Mouse (Mus musculus): ENCODE measurements around the gene Siglece. TPM values are rescaled to one million over a fixed set of nuclear protein-coding genes. Genes with fewer than 3 reads are reported as not detected.
"Not testable (repeated sequence)": the region's sequence is repeated elsewhere in the genome, so short reads cannot be mapped to it uniquely, and the experiment has no call there.

The Siglece gene
- polyA plus RNA-seq (2016; fragmentation: Nextera tagmentation; extraction: Ambion mirVana) = 0.22 and 0.70 TPM in 2 replicates

- 79% methylated on average over 1 of the region's 1 CpGs for WGBS
- no peaks in the 10 kb centered on the region for H3K27me3 ChIP-seq
- no peaks in the 10 kb centered on the region for H3K36me3 ChIP-seq
- no peak within 1 kb of the TSS for H3K27ac ChIP-seq
- no peak within 1 kb of the TSS for H3K4me2 ChIP-seq
- no peak within 1 kb of the TSS for H3K9ac ChIP-seq (replicated peaks)
- no peaks in the 10 kb centered on the region for H3K4me1 ChIP-seq (replicated peaks)
- no peak within 1 kb of the TSS for H3K4me3 ChIP-seq (replicated peaks)
- ATAC-seq (ENCODE audit: insufficient number of reproducible peaks, insufficient read depth, low FRiP score, low TSS enrichment, low read depth) = no peak
- no peaks in the 10 kb centered on the region for H3K9me3 ChIP-seq
Measured at GRCm38 (mm10) chr7:43660002-43660401, at the start of gene Siglece. Gene Siglece, minus strand, starts transcription at chr7:43660161.

GRCm38 (mm10) chr7:43690118-43690517, 30.2 kb upstream of the Siglece start, which contains the start of gene Klk14:
Gene Klk14, plus strand, starts transcription at chr7:43690418.
- ATAC-seq (ENCODE audit: insufficient number of reproducible peaks, insufficient read depth, low FRiP score, low TSS enrichment, low read depth) = no peak
- H3K4me2 ChIP-seq = no peak within 1 kb of the TSS
- H3K27me3 ChIP-seq = no peaks in the 10 kb centered on the region
- H3K4me3 ChIP-seq (replicated peaks) = no peak within 1 kb of the TSS
- H3K9me3 ChIP-seq = 0 out of 2 replicates have a peak, but pooled peaks cover 5% of the 10 kb centered on the region
- no peaks in the 10 kb centered on the region for H3K4me1 ChIP-seq (replicated peaks)
- H3K27ac ChIP-seq = no peak within 1 kb of the TSS
- H3K36me3 ChIP-seq = no peaks in the 10 kb centered on the region
- H3K9ac ChIP-seq (replicated peaks) = no peak within 1 kb of the TSS

GRCm38 (mm10) chr7:43685088-43685487, 25.1 kb upstream of the Siglece start:
- ATAC-seq (ENCODE audit: insufficient number of reproducible peaks, insufficient read depth, low FRiP score, low TSS enrichment, low read depth) = no peak

GRCm38 (mm10) chr7:43682511-43682910, 22.6 kb upstream of the Siglece start:
- WGBS = 26% methylated on average over 1 of the region's 1 CpGs
- H3K9me3 ChIP-seq; H3K4me1 ChIP-seq (replicated peaks); H3K4me3 ChIP-seq (replicated peaks); H3K9ac ChIP-seq (replicated peaks); H3K27ac ChIP-seq; H3K4me2 ChIP-seq; H3K27me3 ChIP-seq; H3K36me3 ChIP-seq; ATAC-seq (ENCODE audit: insufficient number of reproducible peaks, insufficient read depth, low FRiP score, low TSS enrichment, low read depth): not testable (repeated sequence)

More at GRCm38 (mm10) chr7:43685088-43685487, 25.1 kb upstream of the Siglece start:
- no peaks in the 10 kb centered on the region for H3K9me3 ChIP-seq
- WGBS = 80% methylated on average over 7 of the region's 7 CpGs
- H3K9ac ChIP-seq (replicated peaks) = no peak overlapping the region
- no peak overlapping the region for H3K27ac ChIP-seq
- no peak overlapping the region for H3K4me3 ChIP-seq (replicated peaks)
- H3K27me3 ChIP-seq = no peaks in the 10 kb centered on the region
- no peak overlapping the region for H3K4me2 ChIP-seq
- H3K4me1 ChIP-seq (replicated peaks) = no peaks in the 10 kb centered on the region
- H3K36me3 ChIP-seq = no peaks in the 10 kb centered on the region

GRCm38 (mm10) chr7:43680960-43681359, 21.0 kb upstream of the Siglece start:
- H3K4me3 ChIP-seq (replicated peaks) = no peak overlapping the region
- WGBS = 13% methylated on average over 5 of the region's 5 CpGs
- H3K27ac ChIP-seq = no peak overlapping the region
- peaks cover 7% of the 10 kb centered on the region for H3K9me3 ChIP-seq
- H3K36me3 ChIP-seq = peaks cover 25% of the 10 kb centered on the region
- H3K9ac ChIP-seq (replicated peaks) = no peak overlapping the region
- no peaks in the 10 kb centered on the region for H3K27me3 ChIP-seq
- no peak for ATAC-seq (ENCODE audit: insufficient number of reproducible peaks, insufficient read depth, low FRiP score, low TSS enrichment, low read depth)
- no peaks in the 10 kb centered on the region for H3K4me1 ChIP-seq (replicated peaks)
- no peak overlapping the region for H3K4me2 ChIP-seq

GRCm38 (mm10) chr7:43678517-43678916, 18.6 kb upstream of the Siglece start:
- no peak overlapping the region for H3K4me2 ChIP-seq
- H3K9me3 ChIP-seq = peaks cover 7% of the 10 kb centered on the region
- H3K36me3 ChIP-seq = peaks cover 42% of the 10 kb centered on the region
- no peak overlapping the region for H3K9ac ChIP-seq (replicated peaks)
- H3K4me3 ChIP-seq (replicated peaks) = no peak overlapping the region
- H3K27ac ChIP-seq = no peak overlapping the region
- no peak for ATAC-seq (ENCODE audit: insufficient number of reproducible peaks, insufficient read depth, low FRiP score, low TSS enrichment, low read depth)
- H3K27me3 ChIP-seq = no peaks in the 10 kb centered on the region
- no peaks in the 10 kb centered on the region for H3K4me1 ChIP-seq (replicated peaks)

- 93% methylated on average over 32 of the region's 32 CpGs for WGBS
- no peak overlapping the region for H3K4me3 ChIP-seq (replicated peaks)
- H3K27me3 ChIP-seq = no peaks in the 10 kb centered on the region
- peaks cover 7% of the 10 kb centered on the region for H3K9me3 ChIP-seq
- peaks cover 8% of the 10 kb centered on the region for H3K4me1 ChIP-seq (replicated peaks)
- no peak overlapping the region for H3K4me2 ChIP-seq
- H3K36me3 ChIP-seq = peaks cover 42% of the 10 kb centered on the region
- H3K9ac ChIP-seq (replicated peaks) = no peak overlapping the region
- no peak for ATAC-seq (ENCODE audit: insufficient number of reproducible peaks, insufficient read depth, low FRiP score, low TSS enrichment, low read depth)
- no peak overlapping the region for H3K27ac ChIP-seq
Measured at GRCm38 (mm10) chr7:43675091-43675490, 15.1 kb upstream of the Siglece start.

GRCm38 (mm10) chr7:43672581-43673260, 12.8 kb upstream of the Siglece start:
- H3K27me3 ChIP-seq = no peaks in the 10 kb centered on the region
- H3K4me3 ChIP-seq (replicated peaks) = peak overlapping the region; percentile 69
- H3K4me2 ChIP-seq = peak overlapping the region; percentile 58
- H3K4me1 ChIP-seq (replicated peaks) = peaks cover 8% of the 10 kb centered on the region
- peak overlapping the region; percentile 75 for H3K9ac ChIP-seq (replicated peaks)
- WGBS = 15% methylated on average over 10 of the region's 10 CpGs
- H3K36me3 ChIP-seq = peaks cover 35% of the 10 kb centered on the region
- H3K27ac ChIP-seq = 0 out of 2 replicates have a peak overlapping the region, but pooled peaks have one; percentile 1
- H3K9me3 ChIP-seq = peaks cover 4% of the 10 kb centered on the region; the same call in 1 of the 2 replicates
- ATAC-seq (ENCODE audit: insufficient number of reproducible peaks, insufficient read depth, low FRiP score, low TSS enrichment, low read depth) = no peak; the same call in 1 of the 2 replicates

GRCm38 (mm10) chr7:43671809-43672580, 12.0 kb upstream of the Siglece start, which contains the start of gene Ctu1:
Gene Ctu1, plus strand, starts transcription at chr7:43672016.
- under 1% methylated on average over 26 of the region's 26 CpGs for WGBS
- ATAC-seq (ENCODE audit: insufficient number of reproducible peaks, insufficient read depth, low FRiP score, low TSS enrichment, low read depth) = peak; percentile 93
- no peaks in the 10 kb centered on the region for H3K27me3 ChIP-seq

GRCm38 (mm10) chr7:43671064-43671808, 11.3 kb upstream of the Siglece start:
- Histone ChIP-seq H3K4me2 (peak overlapping the region; percentile 58), H3K9me3 (no peaks in the 10 kb centered on the region), H3K9ac (replicated peaks) (peak overlapping the region; percentile 75; the same call in 1 of the 2 replicates), H3K4me3 (replicated peaks) (peak overlapping the region; percentile 69), H3K36me3 (peaks cover 20% of the 10 kb centered on the region), H3K4me1 (replicated peaks) (peaks cover 8% of the 10 kb centered on the region), H3K27ac (no peak overlapping the region), H3K27me3 (no peaks in the 10 kb centered on the region)
- WGBS = 68% methylated on average over 11 of the region's 11 CpGs
- ATAC-seq (ENCODE audit: insufficient number of reproducible peaks, insufficient read depth, low FRiP score, low TSS enrichment, low read depth) = peak; percentile 20; the same call in 1 of the 2 replicates

More at GRCm38 (mm10) chr7:43671809-43672580, 12.0 kb upstream of the Siglece start, which contains the start of gene Ctu1:
- peak within 1 kb of the TSS; percentile 75 for H3K9ac ChIP-seq (replicated peaks)
- H3K9me3 ChIP-seq = peaks cover 4% of the 10 kb centered on the region; the same call in 1 of the 2 replicates
- peaks cover 28% of the 10 kb centered on the region for H3K36me3 ChIP-seq
- peak within 1 kb of the TSS; percentile 69 for H3K4me3 ChIP-seq (replicated peaks)
- H3K4me2 ChIP-seq = peak within 1 kb of the TSS; percentile 58
- peaks cover 8% of the 10 kb centered on the region for H3K4me1 ChIP-seq (replicated peaks)
- peak within 1 kb of the TSS; percentile 1; the same call in 1 of the 2 replicates for H3K27ac ChIP-seq
